Mouse (Mus musculus) CH12.LX (cell line): ENCODE results near the gene Stxbp1. TPM values are rescaled to one million over a fixed set of nuclear protein-coding genes. Genes with fewer than 3 reads are reported as not detected.

Source experiments
- DNase-seq: peaks from one replicate; pipeline ENCODE4 v3.0.0-alpha.2; 2013; ENCODE audit errors: extremely low read depth
- H3K27ac ChIP-seq: 2 replicates; pipeline ENCODE4 v1.5.1; 2012; ENCODE audit warnings: low read depth, mild to moderate bottlenecking, control low read depth, moderate library complexity; ENCODE audit not compliant: insufficient read depth
- H3K27me3 ChIP-seq: replicated peaks from 2 replicates; pipeline ENCODE3; 2012; ENCODE audit warnings: inconsistent platforms
- H3K36me3 ChIP-seq, 2 experiments: replicated peaks in 1 of 2; 2 replicates each; pipeline versions ENCODE3 to v1.6.1; 2012; ENCODE audit warnings: inconsistent platforms in 1 of 2, low read length in 1 of 2, mild to moderate bottlenecking in 1 of 2, mixed read lengths in 1 of 2, moderate library complexity in 1 of 2; ENCODE audit not compliant: control insufficient read depth in 1 of 2, insufficient read depth in 1 of 2
- H3K4me1 ChIP-seq, 2 experiments: 2 replicates each; pipeline ENCODE4 v1.6.1; 2012; ENCODE audit warnings: inconsistent platforms in 1 of 2, moderate library complexity in 1 of 2; ENCODE audit not compliant: insufficient read depth in 2 of 2, control insufficient read depth in 1 of 2
- H3K4me2 ChIP-seq: 2 replicates; pipeline ENCODE4 v1.6.1; 2012; ENCODE audit warnings: low read depth, mild to moderate bottlenecking, control low read depth; ENCODE audit not compliant: poor library complexity, insufficient read depth, severe bottlenecking
- H3K4me3 ChIP-seq, 3 experiments: fragments of 150-350 bp in 1 of 3; sonication (generic) in 1 of 3; replicated peaks in 1 of 3; 2 replicates each; pipeline versions ENCODE3 to v1.5.1; 2011 to 2012; ENCODE audit warnings: low read depth in 2 of 3, low read length in 2 of 3, mild to moderate bottlenecking in 2 of 3, moderate library complexity in 2 of 3, control low read depth in 1 of 3, improper control_type of control experiment in 1 of 3, inconsistent platforms in 1 of 3, mixed read lengths in 1 of 3; ENCODE audit not compliant: poor library complexity in 1 of 3
- H3K79me2 ChIP-seq: replicated peaks from 2 replicates; pipeline ENCODE4 v1.6.1; 2012; ENCODE audit warnings: mild to moderate bottlenecking, moderate library complexity; ENCODE audit not compliant: control insufficient read depth, poor library complexity, insufficient read depth, severe bottlenecking; ENCODE audit errors: extremely low read depth
- H3K9ac ChIP-seq: 2 replicates; pipeline ENCODE4 v1.6.1; 2012; ENCODE audit warnings: low read depth, mild to moderate bottlenecking, control low read depth, moderate library complexity; ENCODE audit not compliant: insufficient read depth
- H3K9me3 ChIP-seq: replicated peaks from 2 replicates; pipeline ENCODE3; 2012; ENCODE audit warnings: low read length, inconsistent platforms, mixed read lengths
- BHLHE40 ChIP-seq: IDR thresholded peaks from 2 replicates; pipeline ENCODE4 v1.6.1; 2011; ENCODE audit warnings: mild to moderate bottlenecking, low read depth, low read length, improper control_type of control experiment
- CHD2 ChIP-seq: IDR thresholded peaks from 2 replicates; pipeline ENCODE4 v1.6.1; 2011; ENCODE audit warnings: low read length, improper control_type of control experiment
- CTCF ChIP-seq, 2 experiments: IDR thresholded peaks in 1 of 2; conservative IDR thresholded peaks in 1 of 2; 2 replicates each; pipeline ENCODE4 v1.5.1; 2011 to 2012; ENCODE audit warnings: low read depth in 2 of 2, low read length in 2 of 2, improper control_type of control experiment in 1 of 2, inconsistent platforms in 1 of 2, mild to moderate bottlenecking in 1 of 2, moderate library complexity in 1 of 2
- E2F4 ChIP-seq: IDR thresholded peaks from 2 replicates; pipeline ENCODE4 v1.6.1; 2011; ENCODE audit warnings: low read depth, low read length, improper control_type of control experiment; ENCODE audit not compliant: insufficient replicate concordance
- ELF1 ChIP-seq: IDR thresholded peaks from 2 replicates; pipeline ENCODE4 v1.6.1; 2014; ENCODE audit warnings: low read depth, mild to moderate bottlenecking, inconsistent platforms, low read length, improper control_type of control experiment
- EP300 ChIP-seq: IDR thresholded peaks from 2 replicates; pipeline ENCODE4 v1.6.1; 2011; ENCODE audit warnings: low read length, improper control_type of control experiment
- ETS1 ChIP-seq: conservative IDR thresholded peaks from 2 replicates; pipeline ENCODE4 v1.6.1; 2012; ENCODE audit warnings: low read depth, mild to moderate bottlenecking, inconsistent platforms, low read length, improper control_type of control experiment, moderate library complexity
- HCFC1 ChIP-seq: IDR thresholded peaks from 2 replicates; pipeline ENCODE4 v1.6.1; 2012; ENCODE audit warnings: low read depth, mild to moderate bottlenecking, inconsistent platforms, low read length, improper control_type of control experiment
- JUN ChIP-seq: IDR thresholded peaks from 2 replicates; pipeline ENCODE4 v1.6.1; 2011; ENCODE audit warnings: low read depth, mild to moderate bottlenecking, low read length, improper control_type of control experiment, moderate library complexity; ENCODE audit not compliant: insufficient read depth
- KAT2A ChIP-seq: IDR thresholded peaks from 2 replicates; pipeline ENCODE4 v1.6.1; 2012; ENCODE audit warnings: low read length, improper control_type of control experiment, inconsistent platforms; ENCODE audit not compliant: insufficient replicate concordance
- MAZ ChIP-seq: IDR thresholded peaks from 2 replicates; pipeline ENCODE4 v1.6.1; 2012; ENCODE audit warnings: low read depth, mild to moderate bottlenecking, inconsistent platforms, low read length, improper control_type of control experiment, moderate library complexity
- MEF2A ChIP-seq: IDR thresholded peaks from 2 replicates; pipeline ENCODE4 v1.6.1; 2014; ENCODE audit warnings: low read depth, mild to moderate bottlenecking, inconsistent platforms, low read length, improper control_type of control experiment, borderline replicate concordance
- MXI1 ChIP-seq: IDR thresholded peaks from 2 replicates; pipeline ENCODE4 v1.6.1; 2011; ENCODE audit warnings: mild to moderate bottlenecking, low read depth, low read length, improper control_type of control experiment
- NELFE ChIP-seq: IDR thresholded peaks from 2 replicates; pipeline ENCODE4 v1.6.1; 2011; ENCODE audit warnings: low read depth, low read length, improper control_type of control experiment
- NRF1 ChIP-seq: IDR thresholded peaks from 2 replicates; pipeline ENCODE4 v1.6.1; 2014; ENCODE audit warnings: low read depth, mild to moderate bottlenecking, inconsistent platforms, low read length, improper control_type of control experiment, moderate library complexity
- PAX5 ChIP-seq: IDR thresholded peaks from 2 replicates; pipeline ENCODE4 v1.6.1; 2012; ENCODE audit warnings: low read length, inconsistent platforms, mixed read lengths
- POLR2A ChIP-seq: IDR thresholded peaks from 2 replicates; pipeline ENCODE4 v1.6.1; 2011; ENCODE audit warnings: low read depth, mild to moderate bottlenecking, improper control_type of control experiment, low read length
- POLR2AphosphoS2 ChIP-seq: IDR thresholded peaks from 2 replicates; pipeline ENCODE4 v1.6.1; 2011; ENCODE audit warnings: low read depth, low read length, improper control_type of control experiment
- RAD21 ChIP-seq: IDR thresholded peaks from 2 replicates; pipeline ENCODE4 v1.6.1; 2011; ENCODE audit warnings: low read depth, mild to moderate bottlenecking, low read length, improper control_type of control experiment, moderate library complexity
- RCOR1 ChIP-seq: conservative IDR thresholded peaks from 2 replicates; pipeline ENCODE4 v1.6.1; 2012; ENCODE audit warnings: low read depth, mild to moderate bottlenecking, inconsistent platforms, low read length, improper control_type of control experiment
- SIN3A ChIP-seq: IDR thresholded peaks from 2 replicates; pipeline ENCODE4 v1.6.1; 2012; ENCODE audit warnings: low read length, improper control_type of control experiment, inconsistent platforms
- SMC3 ChIP-seq: IDR thresholded peaks from 2 replicates; pipeline ENCODE4 v1.6.1; 2011; ENCODE audit warnings: low read depth, low read length, improper control_type of control experiment
- TBP ChIP-seq: conservative IDR thresholded peaks from 2 replicates; pipeline ENCODE4 v1.6.1; 2011; ENCODE audit warnings: low read depth, low read length, improper control_type of control experiment
- TCF12 ChIP-seq: IDR thresholded peaks from 2 replicates; pipeline ENCODE4 v1.6.1; 2014; ENCODE audit warnings: low read depth, mild to moderate bottlenecking, inconsistent platforms, low read length, improper control_type of control experiment
- UBTF ChIP-seq: IDR thresholded peaks from 2 replicates; pipeline ENCODE4 v1.6.1; 2012; ENCODE audit warnings: low read depth, mild to moderate bottlenecking, inconsistent platforms, low read length, improper control_type of control experiment, moderate library complexity
- USF2 ChIP-seq: conservative IDR thresholded peaks from 2 replicates; pipeline ENCODE4 v1.6.1; 2011; ENCODE audit warnings: low read depth, low read length, improper control_type of control experiment
- ZKSCAN1 ChIP-seq: IDR thresholded peaks from 2 replicates; pipeline ENCODE4 v1.6.1; 2012; ENCODE audit warnings: low read depth, inconsistent platforms, low read length, improper control_type of control experiment, borderline replicate concordance
- ZMIZ1 ChIP-seq: IDR thresholded peaks from 2 replicates; pipeline ENCODE4 v1.6.1; 2012; ENCODE audit warnings: low read depth, mild to moderate bottlenecking, inconsistent platforms, low read length, improper control_type of control experiment
- dilution Hi-C: fragments of 300-500 bp; cut with MboI; formaldehyde crosslinking; loops from 2 replicates; pipeline ENCODE4 v1.14.3; 2020; ENCODE audit warnings: low sequenced_read_pairs; ENCODE audit not compliant: extremely low pct_unique_long_range_greater_than_20kb, extremely low pct_ligation_motif_present
- in situ Hi-C: fragments of 300-500 bp; cut with MboI; formaldehyde crosslinking; loops from 3 replicates; pipeline ENCODE4 v1.14.3; 2019; ENCODE audit warnings: low sequenced_read_pairs, low pct_ligation_motif_present, low pct_unique_long_range_greater_than_20kb, mixed read lengths
- polyA plus RNA-seq: library from polyadenylated mRNA; unstranded; fragments of >175 nt; gene quantifications from 2 replicates; pipeline ENCODE4 v1.2.1, GENCODE M21; 2012; ENCODE audit warnings: low read depth; ENCODE audit not compliant: insufficient read length
- total RNA-seq, 2 experiments: library from RNA; depleted of rRNA; stranded (reverse); fragments of 300-350 nt in 1 of 2; fragments of >200 nt in 1 of 2; gene quantifications; 2 replicates each; pipeline ENCODE4 v1.2.3; 2012 to 2014

The Stxbp1 gene
- total and polyA plus RNA-seq, 3 experiments: 1.5 to 8.3 (median 2.5) TPM

- Histone ChIP-seq H3K4me1 (peaks cover 13 to 51% of the 10 kb centered on the region in 2 experiments), H3K4me2 (no peak overlapping the region), H3K79me2 (no peaks in the 10 kb centered on the region), H3K27me3 (no peaks in the 10 kb centered on the region), H3K27ac (no peak overlapping the region), H3K9me3 (no peaks in the 10 kb centered on the region), H3K4me3 (no peak overlapping the region), H3K36me3 (no peaks in the 10 kb centered on the region), H3K9ac (no peak overlapping the region)
- TF ChIP-seq MAZ (no peak), CTCF (conservative IDR thresholded peaks at IDR 0.05 in 1 of 2, IDR thresholded peaks at IDR 0.05 in 1 of 2; ENCODE audit: low read depth in 2 of 2, low read length in 2 of 2) (no peak), RAD21 (no peak), NELFE (no peak), PAX5 (no peak), ZKSCAN1 (no peak), ETS1 (no peak), NRF1 (no peak), TCF12 (no peak), BHLHE40 (no peak), KAT2A (no peak), CHD2 (no peak), MEF2A (no peak), POLR2A (no peak), EP300 (no peak), POLR2AphosphoS2 (no peak), MXI1 (no peak), E2F4 (no peak), HCFC1 (no peak)
- dilution Hi-C loops (no loop called here), in situ Hi-C loops (no loop called here)
- no peak for DNase-seq
Observed at GRCm38 (mm10) chr2:32892490-32892889, 45.4 kb upstream of the Stxbp1 start.

- no peak overlapping the region for H3K9ac ChIP-seq
- no peak overlapping the region for H3K4me3 ChIP-seq
- no peak overlapping the region for H3K4me2 ChIP-seq
- no peak for DNase-seq
- H3K36me3 ChIP-seq: no peaks in the 10 kb centered on the region
- peaks cover 2% of the 10 kb centered on the region for H3K27me3 ChIP-seq
- TF ChIP-seq E2F4 (no peak), SMC3 (no peak), MXI1 (no peak), ZMIZ1 (no peak), KAT2A (no peak), UBTF (no peak), CTCF (conservative IDR thresholded peaks at IDR 0.05 in 1 of 2, IDR thresholded peaks at IDR 0.05 in 1 of 2; ENCODE audit: low read depth in 2 of 2, low read length in 2 of 2) (no peak), ZKSCAN1 (no peak), RCOR1 (no peak), JUN (no peak), SIN3A (no peak), ELF1 (no peak), USF2 (no peak), TBP (no peak), POLR2A (no peak)
- H3K27ac ChIP-seq: no peak overlapping the region
- in situ Hi-C loops: no loop called here
- H3K9me3 ChIP-seq: no peaks in the 10 kb centered on the region
- no peaks in the 10 kb centered on the region for H3K79me2 ChIP-seq
- dilution Hi-C loops: no loop called here
- peaks cover 5 to 39% of the 10 kb centered on the region in 2 experiments; a peak in 3 of 4 replicates for H3K4me1 ChIP-seq
Observed at GRCm38 (mm10) chr2:32891278-32891677, 44.2 kb upstream of the Stxbp1 start.
